Mouse (Mus musculus) heart, postnatal 36 days (tissue): ENCODE results near the gene Csnk1e. TPM values are rescaled to one million over a fixed set of nuclear protein-coding genes. Genes with fewer than 3 reads are reported as not detected.

ENCODE experiments used
- DNase-seq, 2 experiments: peaks; one replicate each; pipeline ENCODE4 v3.0.0; 2021 to 2022
- intact Hi-C: fragments of 180-260 bp; cut with DNase I; formaldehyde crosslinking; loops from one replicate; pipeline ENCODE4 v1.15.1; 2025
- microRNA-seq, 2 experiments: library from miRNA; unstranded; fragments of <30 nt; microRNA quantifications; one replicate each; pipeline ENCODE4 v1.2.0; 2021; ENCODE audit warnings: borderline number of aligned reads in 2 of 2
- total RNA-seq, 2 experiments: library from RNA; stranded (reverse); gene quantifications; 2 replicates each; pipeline ENCODE4 v1.2.3; 2021

The Csnk1e gene
- total RNA-seq, 2 experiments from 2014 or later: 55.8 to 60.5 TPM

DNA sequence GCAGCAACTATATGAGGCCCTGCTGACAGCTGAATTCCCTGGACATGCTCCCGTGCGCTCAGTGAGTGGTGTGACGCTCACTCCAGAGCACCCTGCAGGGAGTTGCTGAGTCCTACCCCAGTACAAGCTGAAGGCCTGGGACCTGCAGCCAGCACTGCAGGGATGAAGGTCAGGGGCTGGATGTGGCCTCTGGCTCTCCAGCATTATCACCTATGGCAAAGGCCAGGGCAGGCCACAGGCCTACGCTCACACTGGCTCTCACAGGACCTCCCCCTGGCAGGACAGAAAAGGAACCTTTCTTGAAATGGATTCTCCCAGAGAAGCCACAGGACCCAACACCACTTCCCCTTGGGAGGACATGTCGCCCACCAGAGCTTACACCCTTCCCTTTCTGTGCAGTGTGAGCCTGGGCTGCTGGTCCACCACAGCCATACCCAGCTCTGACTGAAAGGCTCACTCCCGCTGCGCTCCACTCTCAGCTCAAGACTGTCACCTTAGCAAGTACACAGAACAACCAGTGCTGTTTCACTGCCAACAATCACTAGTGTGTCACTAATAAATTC is 85.0 kb downstream of the Csnk1e start:
- intact Hi-C loops: no loop called here
- no peak for DNase-seq

DNA sequence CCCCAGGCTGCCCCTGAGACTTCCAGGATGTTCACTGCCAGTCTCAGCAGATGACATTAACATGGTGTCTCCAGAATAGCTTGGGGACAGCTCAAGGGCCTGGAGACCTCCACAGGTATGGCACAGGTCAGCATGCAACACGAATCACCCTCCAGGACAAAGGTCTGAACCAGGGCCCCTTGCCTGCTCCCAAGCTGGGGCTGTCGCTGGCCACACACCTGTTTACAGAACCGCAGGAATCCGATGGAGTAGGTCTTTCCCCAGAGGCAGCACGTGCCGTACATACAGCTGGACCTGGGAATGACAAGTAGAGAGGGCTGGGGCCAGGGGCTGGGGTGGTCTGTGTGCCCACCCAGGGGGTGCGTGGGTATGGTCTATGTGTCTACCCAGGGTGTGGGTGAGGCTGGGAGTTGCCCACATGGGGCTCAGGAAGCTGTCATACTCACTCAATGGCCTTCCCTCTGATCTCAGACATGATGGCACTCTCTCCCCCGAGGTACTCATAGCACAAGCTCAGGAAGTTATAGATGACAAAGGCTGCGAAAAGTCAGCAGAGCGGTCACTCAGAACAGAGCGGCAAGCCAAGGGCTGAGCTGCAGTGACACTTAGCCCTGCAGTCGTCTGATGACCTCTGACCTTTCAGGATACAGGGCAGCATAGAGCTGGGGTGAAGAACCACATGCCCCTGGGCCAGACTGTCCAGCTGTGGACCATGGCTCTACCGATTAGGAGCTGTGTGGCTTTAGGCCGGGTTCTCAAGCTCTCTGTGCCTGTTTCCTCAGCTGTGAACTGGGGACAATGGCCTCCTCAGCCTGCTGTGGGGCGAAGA is 85.7 kb downstream of the Csnk1e start:
- DNase-seq: peak in 1 of 2 experiments; percentile 44

DNA sequence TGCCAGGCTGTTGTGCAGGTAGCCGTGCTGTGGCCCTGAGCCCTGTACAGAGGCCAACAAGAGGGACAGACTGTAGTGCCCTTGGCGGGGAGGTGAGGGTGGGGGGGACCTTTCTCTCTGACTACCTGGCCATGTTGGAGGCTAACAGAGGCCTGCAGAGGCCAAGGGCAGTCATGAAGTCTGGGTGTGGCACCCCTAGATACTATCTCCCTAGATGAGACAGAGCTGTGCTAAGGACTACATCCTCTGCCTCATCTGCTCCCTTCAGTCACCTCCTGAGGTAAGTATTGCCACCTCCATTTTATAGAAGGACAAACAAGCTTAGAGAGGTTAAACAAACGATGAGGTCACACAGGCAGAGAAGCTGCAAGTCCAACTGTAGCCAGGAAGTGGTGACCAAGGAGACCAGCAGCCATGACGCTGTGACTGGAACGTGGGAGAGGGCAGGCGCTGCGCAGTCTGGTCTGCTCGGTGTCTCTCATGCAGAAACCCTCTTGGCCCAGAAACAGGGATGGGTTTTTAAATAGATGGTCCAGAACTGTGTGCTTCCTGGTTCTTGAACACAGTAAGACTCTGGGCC is 86.4 kb downstream of the Csnk1e start:
- intact Hi-C loops: loop anchor here (2.0 kb wide), 1 partner anchor 20 kb away; no protein-coding TSS in a partner anchor
- peak; percentile 43 to 52 for DNase-seq

More for the DNA sequence above, 85.7 kb downstream of the Csnk1e start:
- intact Hi-C loops: loop anchor here (2.0 kb wide), 1 partner anchor 21 kb away; no protein-coding TSS in a partner anchor

DNA sequence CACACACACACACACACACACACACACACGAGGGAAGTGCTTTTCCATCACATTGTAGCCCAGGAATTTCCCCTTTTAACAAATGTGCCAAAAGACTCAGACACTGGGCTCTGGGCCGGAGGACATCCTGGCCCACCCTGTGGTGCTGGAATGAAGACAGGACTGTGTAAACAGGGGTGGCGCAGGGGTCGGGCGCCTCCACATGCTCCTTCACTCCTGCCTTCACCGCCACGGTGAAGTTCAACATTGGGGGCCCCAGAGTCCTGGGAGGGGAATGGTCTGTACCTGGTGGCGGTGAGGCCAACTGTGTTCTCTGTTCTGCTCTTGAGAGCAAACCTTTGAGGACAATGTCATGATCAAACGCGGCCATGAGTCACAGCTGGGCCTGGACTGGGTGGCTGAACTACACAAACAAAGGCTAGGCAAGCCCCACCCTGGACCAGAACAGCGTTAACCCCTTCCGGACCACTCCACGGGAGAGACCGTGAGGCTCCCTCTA is 87.0 kb downstream of the Csnk1e start:
- DNase-seq: peak; percentile 73 to 85
- intact Hi-C loops: loop anchor here (2.0 kb wide), 1 partner anchor 20 kb away; no protein-coding TSS in a partner anchor

Small RNA genes lying within 50 kb of the gene (microRNA-seq; reads per million reads assigned to microRNA genes)
- 0 reads per million in 2 experiments for gene Gm44302
- 6.5 to 7.4 reads per million in 2 experiments for gene Mir1943

Other genes starting within 250 kb of the Csnk1e start
- gene Pick1, start 226.4 kb downstream of the Csnk1e start, total RNA-seq: 10 to 100 TPM; 22.4 to 24.1 TPM
- under 1 TPM; 0.89 to 0.95 TPM for gene Gm49486, start 226.2 kb downstream of the Csnk1e start, total RNA-seq
- gene Slc16a8, start 200.8 kb downstream of the Csnk1e start, total RNA-seq: under 1 TPM; 0.53 to 0.62 TPM
- under 1 TPM in 1 of 2 experiments, not detected in 1; 0.50 TPM for gene Baiap2l2, start 170.0 kb downstream of the Csnk1e start, total RNA-seq
- 1 to 10 TPM; 8.1 to 8.7 TPM for gene Pla2g6, start 127.2 kb downstream of the Csnk1e start, total RNA-seq
- gene Maff, start 108.9 kb downstream of the Csnk1e start, total RNA-seq: 10 to 100 TPM in 1 of 2 experiments, 1 to 10 TPM in 1; 9.0 to 10.5 TPM
- 10 to 100 TPM; 37.0 to 43.0 TPM for gene Tmem184b, start 52.0 kb downstream of the Csnk1e start, total RNA-seq
- gene Kcnj4, start 49.7 kb upstream of the Csnk1e start, total RNA-seq: under 1 TPM in 1 of 2 experiments, not detected in 1; 0.11 TPM
- 1 to 10 TPM; 6.5 to 7.2 TPM for gene Kdelr3, start 60.8 kb upstream of the Csnk1e start, total RNA-seq
- gene Ddx17, start 91.2 kb upstream of the Csnk1e start, total RNA-seq: 10 to 100 TPM; 84.7 to 86.5 TPM
- not detected for gene Dmc1, start 149.5 kb upstream of the Csnk1e start, total RNA-seq
- 1 to 10 TPM in 1 of 2 experiments, under 1 TPM in 1; 0.78 to 1.7 TPM for gene Fam227a, start 203.4 kb upstream of the Csnk1e start, total RNA-seq
- gene Cby1, start 203.6 kb upstream of the Csnk1e start, total RNA-seq: 10 to 100 TPM; 21.3 to 23.5 TPM
- gene Tomm22, start 215.3 kb upstream of the Csnk1e start, total RNA-seq: 100 to 1,000 TPM; 110 to 120 TPM
- 10 to 100 TPM; 24.2 to 25.0 TPM for gene Josd1, start 232.4 kb upstream of the Csnk1e start, total RNA-seq
- gene Gtpbp1, start 235.3 kb upstream of the Csnk1e start, total RNA-seq: 10 to 100 TPM; 27.2 to 28.4 TPM